Mouse (Mus musculus): ENCODE results near the gene Lypd6b.

- TF ChIP-seq CTCF (IDR thresholded peaks at IDR 0.05; ENCODE audit: low read depth, low read length) (no peak), POLR2A (IDR thresholded peaks at IDR 0.05; ENCODE audit: extremely low read depth, insufficient read depth, low read length) (no peak)
These were observed 12.3 kb upstream of the Lypd6b start for GRCm38 (mm10) chr2:49775187-49775586.
